Comparison of ENCODE assay signal across 8 mouse cellular contexts in genomic region chrX:160995131-160995667, GRCm38 (mm10). TPM values are rescaled to one million over a fixed set of nuclear protein-coding genes. Genes with fewer than 3 reads are reported as not detected.
A peak's percentile ranks its signal among the peaks of the same experiment; 100 is the strongest.
DNase-seq lines count a peak whose midpoint lies in the region; ATAC-seq and TF ChIP-seq lines count a peak whose summit lies in the region.

No protein-coding gene starts in this region.

- no peak for TF ChIP-seq CTCF in liver, adult 2 months (IDR thresholded peaks at IDR 0.05; ENCODE audit: low read depth, low read length)
- TF ChIP-seq CTCF in midbrain, postnatal 0 days (IDR thresholded peaks at IDR 0.05): no peak

- no peaks in the 10 kb centered on the region; the same call in 1 of the 2 replicates for H3K79me2 ChIP-seq in liver, adult 2 months (ENCODE audit: control insufficient read depth, insufficient read depth, low read length)

- H3K4me3 ChIP-seq in liver, adult 2 months (ENCODE audit: insufficient read depth, low read depth, low read length): peak overlapping the region; percentile 75
- peak overlapping the region; percentile 56 for H3K4me3 ChIP-seq in limb, embryonic 15.5 days
- peak overlapping the region; percentile 60 for H3K4me3 ChIP-seq in midbrain, postnatal 0 days (ENCODE audit: low read depth, low read length)

- no peaks in the 10 kb centered on the region for H3K27me3 ChIP-seq in liver, adult 2 months (ENCODE audit: control insufficient read depth, insufficient read depth, low read length)
- H3K27me3 ChIP-seq in limb, embryonic 15.5 days: peaks cover 17% of the 10 kb centered on the region; the same call in 1 of the 2 replicates
- H3K27me3 ChIP-seq in midbrain, postnatal 0 days (ENCODE audit: insufficient read depth, low read length): peaks cover 3% of the 10 kb centered on the region; the same call in 1 of the 2 replicates

- H3K4me1 ChIP-seq in liver, adult 2 months (ENCODE audit: control insufficient read depth, insufficient read depth, low read length): no peaks in the 10 kb centered on the region
- H3K4me1 ChIP-seq in limb, embryonic 15.5 days: no peaks in the 10 kb centered on the region
- no peaks in the 10 kb centered on the region for H3K4me1 ChIP-seq in midbrain, postnatal 0 days (ENCODE audit: insufficient read depth, low read length)

- 0 out of 2 replicates have a peak overlapping the region, but pooled peaks have one; percentile 2 for H3K9ac ChIP-seq in liver, adult 2 months (ENCODE audit: low read depth, low read length)
- peak overlapping the region; percentile 23 for H3K9ac ChIP-seq in limb, embryonic 15.5 days
- H3K9ac ChIP-seq in midbrain, postnatal 0 days (replicated peaks; ENCODE audit: low read length, poor library complexity, severe bottlenecking): peak overlapping the region; percentile 33

- no peaks in the 10 kb centered on the region for H3K36me3 ChIP-seq in liver, adult 2 months (ENCODE audit: control insufficient read depth, insufficient read depth, low read length)
- no peaks in the 10 kb centered on the region for H3K36me3 ChIP-seq in limb, embryonic 15.5 days
- no peaks in the 10 kb centered on the region for H3K36me3 ChIP-seq in midbrain, postnatal 0 days (ENCODE audit: insufficient read depth, low read length)

- DNase-seq in liver, adult 2 months (ENCODE audit: extremely low read depth, low read depth, low spot score): peak; percentile 29
- no peak for DNase-seq in liver
- DNase-seq in brain, embryonic 18.5 days (ENCODE audit: low read depth, low spot score): peak; percentile 45
- peak; percentile 11 to 17 for DNase-seq in frontal cortex, postnatal 25 days (ENCODE audit: low spot score in 2 of 2)
- peak; percentile 31 for DNase-seq in induced T-regulatory cell, adult 2 months (ENCODE audit: low read depth)
- DNase-seq in midbrain, postnatal 0 days (ENCODE audit: low spot score): peak; percentile 73

- no peak overlapping the region for H3K27ac ChIP-seq in liver, adult 2 months (replicated peaks; ENCODE audit: insufficient read depth, low read depth, low read length)
- H3K27ac ChIP-seq in limb, embryonic 15.5 days: peak overlapping the region; percentile 74
- H3K27ac ChIP-seq in midbrain, postnatal 0 days (ENCODE audit: low read depth, low read length): peak overlapping the region; percentile 84

- no peaks in the 10 kb centered on the region for H3K9me3 ChIP-seq in limb, embryonic 15.5 days
- no peaks in the 10 kb centered on the region for H3K9me3 ChIP-seq in midbrain, postnatal 0 days (ENCODE audit: low read length)

- H3K4me2 ChIP-seq in limb, embryonic 15.5 days: peak overlapping the region; percentile 44
- peak overlapping the region; percentile 42 for H3K4me2 ChIP-seq in midbrain, postnatal 0 days (ENCODE audit: low read depth, low read length, poor library complexity, severe bottlenecking)

- under 1% methylated on average over 30 of the region's 31 CpGs for WGBS in liver, adult 2 months
- WGBS in limb, embryonic 15.5 days: 21% methylated on average over 30 of the region's 31 CpGs
- WGBS in midbrain, postnatal 0 days: 29% methylated on average over 31 of the region's 31 CpGs

- no peak for ATAC-seq in limb, embryonic 15.5 days (ENCODE audit: insufficient number of reproducible peaks, low FRiP score, low TSS enrichment, low read depth)
- ATAC-seq in midbrain, postnatal 0 days (ENCODE audit: low FRiP score): peak; percentile 64
- no peak for ATAC-seq in inflammation-experienced regulatory T-cells, adult 6 months

- no peak for TF ChIP-seq POLR2A in liver, adult 2 months (IDR thresholded peaks at IDR 0.05; ENCODE audit: extremely low read depth, insufficient read depth, low read length)

RNA-seq across cellular contexts. Expression of gene Cdkl5, which starts 0.7 kb away (rescaled TPM):
- 2.9 and 3.2 TPM in 2 replicates for total RNA-seq in liver, adult 2 months (2014; rRNA removed)
- 0.60 and 0.73 TPM in 2 replicates for polyA plus RNA-seq in liver, adult 2 months (2012; rRNA removed)
- polyA plus RNA-seq in limb, embryonic 15.5 days (2015; fragmentation: Nextera tagmentation; extraction: Ambion mirVana): 2.0 TPM in 2 replicates
- 15.4 and 18.3 TPM in 2 replicates for total RNA-seq in midbrain, postnatal 0 days (2014; rRNA removed)
- 3.4 and 3.7 TPM in 2 replicates for polyA plus RNA-seq in midbrain, postnatal 0 days (2015; fragmentation: Nextera tagmentation; extraction: Ambion mirVana)
- polyA plus RNA-seq in inflammation-experienced regulatory T-cells, adult 6 months (2017; shearing (Covaris generic)): under 1 TPM; 0.42 to 0.56 (median 0.43) TPM
